Mouse (Mus musculus): Measurements from ENCODE around the gene Spata2l.

DNA sequence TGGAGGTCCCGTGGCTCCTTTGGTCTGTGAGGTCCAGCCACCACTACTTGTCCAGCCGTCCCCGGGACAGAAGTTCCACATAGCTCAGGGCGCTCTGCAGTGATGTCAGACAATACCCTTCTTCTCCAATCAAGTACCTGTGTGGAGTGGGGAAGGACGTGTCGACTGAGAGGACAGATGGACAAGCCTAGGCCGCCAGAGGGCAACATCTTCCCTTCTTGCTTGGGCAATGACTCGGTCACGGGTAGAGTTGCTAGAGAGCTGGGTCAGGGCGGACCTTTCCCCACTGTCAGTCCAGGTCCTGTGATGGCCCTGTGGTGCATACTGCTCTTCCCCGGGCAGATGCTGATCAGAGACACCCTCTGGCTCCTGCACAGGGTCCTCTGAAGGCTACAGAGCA lies 7.0 kb upstream of the Spata2l start:
- TF ChIP-seq EP300 (IDR thresholded peaks at IDR 0.05; ENCODE audit: low read depth): no peak
- peak; percentile 58 for TF ChIP-seq CTCF (IDR thresholded peaks at IDR 0.05; ENCODE audit: low read depth)
